ENCODE assay signal across 1 mouse cellular context in the genomic region with DNA sequence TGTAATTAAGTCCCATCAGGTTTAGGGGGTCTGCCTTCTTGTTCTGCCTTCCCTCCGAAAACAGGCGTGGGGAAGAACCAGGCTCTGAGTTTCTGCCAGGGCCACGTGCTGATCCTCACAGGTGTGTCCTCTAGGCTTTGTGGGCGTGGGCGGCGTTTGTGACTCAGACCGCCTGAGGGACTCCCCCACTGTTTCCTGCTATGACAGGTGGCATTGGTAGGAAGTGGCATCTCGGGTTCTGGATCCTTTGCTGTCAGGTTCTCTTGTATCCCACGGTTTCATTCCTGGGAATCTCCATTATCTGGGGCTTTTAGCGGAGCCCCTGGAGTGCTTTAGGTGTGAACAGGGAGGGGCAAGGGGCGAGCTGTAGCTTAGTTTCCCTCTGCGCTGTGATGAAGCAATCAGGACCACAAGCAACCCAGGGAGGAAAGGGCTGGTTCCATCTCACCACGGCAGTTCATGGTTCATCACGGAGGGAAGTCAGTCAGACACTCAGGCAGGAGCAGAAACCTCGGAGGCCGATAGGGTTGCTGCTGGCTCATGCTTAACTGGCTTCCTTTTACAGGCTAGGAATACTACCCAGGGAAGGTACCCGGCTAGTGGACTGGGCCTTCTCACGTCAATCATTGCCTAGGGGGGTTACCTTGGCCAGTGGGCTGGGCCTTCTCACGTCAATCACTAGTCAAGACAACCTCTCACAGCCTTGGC.
TF ChIP-seq lines count a peak whose summit lies in the region.

No protein-coding gene starts in this region.

TF ChIP-seq in CH12.LX, 34 proteins besides CTCF, POLR2A, EP300 and RAD21:
- TF ChIP-seq UBTF (IDR thresholded peaks at IDR 0.05; ENCODE audit: low read depth, low read length): peak; percentile 71; the same call in 1 of the 2 replicates
- peak; percentile 70; the same call in 1 of the 2 replicates for TF ChIP-seq ELF1 (IDR thresholded peaks at IDR 0.05; ENCODE audit: low read depth, low read length)
- no peak for TF ChIP-seq NELFE (IDR thresholded peaks at IDR 0.05; ENCODE audit: low read depth, low read length)
- peak; percentile 98 for TF ChIP-seq TCF12 (IDR thresholded peaks at IDR 0.05; ENCODE audit: low read depth, low read length)
- TF ChIP-seq ZMIZ1 (IDR thresholded peaks at IDR 0.05; ENCODE audit: low read depth, low read length): no peak
- peak; percentile 54; the same call in 1 of the 2 replicates for TF ChIP-seq TBP (conservative IDR thresholded peaks at IDR 0.05; ENCODE audit: low read depth, low read length)
- TF ChIP-seq ETS1 (conservative IDR thresholded peaks at IDR 0.05; ENCODE audit: low read depth, low read length): peak; percentile 83
- TF ChIP-seq SMC3 (IDR thresholded peaks at IDR 0.05; ENCODE audit: low read depth, low read length): peak; percentile 1; the same call in 1 of the 2 replicates
- TF ChIP-seq MAX (IDR thresholded peaks at IDR 0.05; ENCODE audit: low read length): peak; percentile 97
- no peak for TF ChIP-seq NRF1 (IDR thresholded peaks at IDR 0.05; ENCODE audit: low read depth, low read length)
- TF ChIP-seq RCOR1 (conservative IDR thresholded peaks at IDR 0.05; ENCODE audit: low read depth, low read length): peak; percentile 76
- peak; percentile 96 for TF ChIP-seq MXI1 (IDR thresholded peaks at IDR 0.05; ENCODE audit: low read depth, low read length)
- TF ChIP-seq USF1 (IDR thresholded peaks at IDR 0.05; ENCODE audit: low read depth, low read length): peak; percentile 63
- peak; percentile 96 for TF ChIP-seq BHLHE40 (IDR thresholded peaks at IDR 0.05; ENCODE audit: low read depth, low read length)
- no peak for TF ChIP-seq PAX5 (IDR thresholded peaks at IDR 0.05; ENCODE audit: low read length)
- TF ChIP-seq SIN3A (IDR thresholded peaks at IDR 0.05; ENCODE audit: low read length): peak; percentile 85
- TF ChIP-seq USF2 (conservative IDR thresholded peaks at IDR 0.05; ENCODE audit: low read depth, low read length): no peak; the same call in 1 of the 2 replicates
- peak; percentile 44; the same call in 1 of the 2 replicates for TF ChIP-seq MAZ (IDR thresholded peaks at IDR 0.05; ENCODE audit: low read depth, low read length)
- TF ChIP-seq JUN (IDR thresholded peaks at IDR 0.05; ENCODE audit: insufficient read depth, low read depth, low read length): peak; percentile 37; the same call in 1 of the 2 replicates
- no peak for TF ChIP-seq KAT2A (IDR thresholded peaks at IDR 0.05; ENCODE audit: insufficient replicate concordance, low read length)
- TF ChIP-seq MYC (IDR thresholded peaks at IDR 0.05; ENCODE audit: low read depth, low read length): peak; percentile 96
- no peak for TF ChIP-seq POLR2AphosphoS2 (IDR thresholded peaks at IDR 0.05; ENCODE audit: low read depth, low read length)
- TF ChIP-seq ZC3H11A (IDR thresholded peaks at IDR 0.05; ENCODE audit: low read depth, low read length): no peak
- TF ChIP-seq ZNF384 (IDR thresholded peaks at IDR 0.05; ENCODE audit: low read depth, low read length): 0 out of 2 replicates have a peak, but pooled peaks have one; percentile 12
- no peak; the same call in 1 of the 2 replicates for TF ChIP-seq HCFC1 (IDR thresholded peaks at IDR 0.05; ENCODE audit: low read depth, low read length)
- TF ChIP-seq E2F4 (IDR thresholded peaks at IDR 0.05; ENCODE audit: insufficient replicate concordance, low read depth, low read length): no peak
- peak; percentile 82; the same call in 1 of the 2 replicates for TF ChIP-seq IRF4 (IDR thresholded peaks at IDR 0.05; ENCODE audit: low read depth, low read length)
- no peak for TF ChIP-seq GABPA (IDR thresholded peaks at IDR 0.05; ENCODE audit: insufficient replicate concordance, low read depth, low read length)
- TF ChIP-seq CHD2 (IDR thresholded peaks at IDR 0.05; ENCODE audit: low read length): peak; percentile 72; the same call in 1 of the 2 replicates
- TF ChIP-seq MAFK (IDR thresholded peaks at IDR 0.05; ENCODE audit: insufficient replicate concordance, low read length): no peak
- peak; percentile 60; the same call in 1 of the 2 replicates for TF ChIP-seq MEF2A (IDR thresholded peaks at IDR 0.05; ENCODE audit: borderline replicate concordance, low read depth, low read length)
- no peak for TF ChIP-seq CHD1 (IDR thresholded peaks at IDR 0.05; ENCODE audit: low read depth, low read length)
- no peak for TF ChIP-seq ZKSCAN1 (IDR thresholded peaks at IDR 0.05; ENCODE audit: borderline replicate concordance, low read depth, low read length)
- peak; percentile 40; the same call in 1 of the 2 replicates for TF ChIP-seq JUND (conservative IDR thresholded peaks at IDR 0.05; ENCODE audit: low read depth, low read length)
